Mouse (Mus musculus): ENCODE results near the gene Fam53b.
A peak's percentile ranks its signal among the peaks of the same experiment; 100 is the strongest.

Gene Fam53b

GRCm38 (mm10) chr7:132719570-132719969 is 94.1 kb downstream of the Fam53b start:
- ATAC-seq (ENCODE audit: insufficient number of reproducible peaks, low FRiP score, low TSS enrichment), result no peak

GRCm38 (mm10) chr7:132715259-132715658 is 98.4 kb downstream of the Fam53b start:
- ATAC-seq (ENCODE audit: insufficient number of reproducible peaks, low FRiP score, low TSS enrichment), result no peak

- peak; percentile 64; the same call in 1 of the 2 replicates for ATAC-seq (ENCODE audit: insufficient number of reproducible peaks, low FRiP score, low TSS enrichment)
These were observed 99.3 kb downstream of the Fam53b start for GRCm38 (mm10) chr7:132714236-132714923.

GRCm38 (mm10) chr7:132713483-132714126 is 100.1 kb downstream of the Fam53b start:
- no peak for ATAC-seq (ENCODE audit: insufficient number of reproducible peaks, low FRiP score, low TSS enrichment)

GRCm38 (mm10) chr7:132712956-132713355 is 100.7 kb downstream of the Fam53b start:
- ATAC-seq (ENCODE audit: insufficient number of reproducible peaks, low FRiP score, low TSS enrichment), result no peak

- no peak for ATAC-seq (ENCODE audit: insufficient number of reproducible peaks, low FRiP score, low TSS enrichment)
These were observed 101.5 kb downstream of the Fam53b start for GRCm38 (mm10) chr7:132712044-132712708.

GRCm38 (mm10) chr7:132711579-132711978 is 102.1 kb downstream of the Fam53b start:
- no peak for ATAC-seq (ENCODE audit: insufficient number of reproducible peaks, low FRiP score, low TSS enrichment)

GRCm38 (mm10) chr7:132705130-132705529 is 108.6 kb downstream of the Fam53b start:
- no peak for ATAC-seq (ENCODE audit: insufficient number of reproducible peaks, low FRiP score, low TSS enrichment)

- no peak; the same call in 1 of the 2 replicates for ATAC-seq (ENCODE audit: insufficient number of reproducible peaks, low FRiP score, low TSS enrichment)
These were observed 109.3 kb downstream of the Fam53b start for GRCm38 (mm10) chr7:132704310-132704875.

GRCm38 (mm10) chr7:132703515-132704309 is 110.0 kb downstream of the Fam53b start:
- ATAC-seq (ENCODE audit: insufficient number of reproducible peaks, low FRiP score, low TSS enrichment), result no peak

GRCm38 (mm10) chr7:132702492-132703070 is 111.1 kb downstream of the Fam53b start:
- ATAC-seq (ENCODE audit: insufficient number of reproducible peaks, low FRiP score, low TSS enrichment), result no peak

GRCm38 (mm10) chr7:132702024-132702423 is 111.7 kb downstream of the Fam53b start:
- ATAC-seq (ENCODE audit: insufficient number of reproducible peaks, low FRiP score, low TSS enrichment), result no peak

- no peak for ATAC-seq (ENCODE audit: insufficient number of reproducible peaks, low FRiP score, low TSS enrichment)
These were observed 112.3 kb downstream of the Fam53b start for GRCm38 (mm10) chr7:132701412-132701811.

- ATAC-seq (ENCODE audit: insufficient number of reproducible peaks, low FRiP score, low TSS enrichment), result no peak
These were observed 113.6 kb downstream of the Fam53b start for GRCm38 (mm10) chr7:132700107-132700506.

GRCm38 (mm10) chr7:132699639-132700038 is 114.0 kb downstream of the Fam53b start:
- no peak for ATAC-seq (ENCODE audit: insufficient number of reproducible peaks, low FRiP score, low TSS enrichment)

GRCm38 (mm10) chr7:132699165-132699564 is 114.5 kb downstream of the Fam53b start:
- ATAC-seq (ENCODE audit: insufficient number of reproducible peaks, low FRiP score, low TSS enrichment), result no peak

GRCm38 (mm10) chr7:132698737-132699136 is 114.9 kb downstream of the Fam53b start:
- ATAC-seq (ENCODE audit: insufficient number of reproducible peaks, low FRiP score, low TSS enrichment), result no peak

- no peak for ATAC-seq (ENCODE audit: insufficient number of reproducible peaks, low FRiP score, low TSS enrichment)
These were observed 116.4 kb downstream of the Fam53b start for GRCm38 (mm10) chr7:132697258-132697796.

- no peak for ATAC-seq (ENCODE audit: insufficient number of reproducible peaks, low FRiP score, low TSS enrichment)
These were observed 120.1 kb downstream of the Fam53b start for GRCm38 (mm10) chr7:132693561-132693960.

- ATAC-seq (ENCODE audit: insufficient number of reproducible peaks, low FRiP score, low TSS enrichment), result no peak
These were observed 121.0 kb downstream of the Fam53b start for GRCm38 (mm10) chr7:132692719-132693118.

Measured in cerebellum, adult (tissue).